Mouse (Mus musculus) splenic B cell, adult 2 months (primary cell): ENCODE results near the gene Chmp4b.
A peak's percentile ranks its signal among the peaks of the same experiment; 100 is the strongest.

Experiments
- DNase-seq: peaks from one replicate; pipeline ENCODE4 v3.0.0-alpha.2; 2011; ENCODE audit warnings: low read depth, low spot score
- H3K27me3 ChIP-seq: 2 replicates; pipeline ENCODE4 v1.6.1; 2012; ENCODE audit warnings: mild to moderate bottlenecking, low read length, moderate library complexity, mixed read lengths; ENCODE audit not compliant: control insufficient read depth, poor library complexity, insufficient read depth, severe bottlenecking
- H3K36me3 ChIP-seq: 2 replicates; pipeline ENCODE4 v1.6.1; 2012; ENCODE audit warnings: mild to moderate bottlenecking, low read length, moderate library complexity, mixed read lengths; ENCODE audit not compliant: control insufficient read depth, poor library complexity, insufficient read depth, severe bottlenecking

Gene Chmp4b

DNA sequence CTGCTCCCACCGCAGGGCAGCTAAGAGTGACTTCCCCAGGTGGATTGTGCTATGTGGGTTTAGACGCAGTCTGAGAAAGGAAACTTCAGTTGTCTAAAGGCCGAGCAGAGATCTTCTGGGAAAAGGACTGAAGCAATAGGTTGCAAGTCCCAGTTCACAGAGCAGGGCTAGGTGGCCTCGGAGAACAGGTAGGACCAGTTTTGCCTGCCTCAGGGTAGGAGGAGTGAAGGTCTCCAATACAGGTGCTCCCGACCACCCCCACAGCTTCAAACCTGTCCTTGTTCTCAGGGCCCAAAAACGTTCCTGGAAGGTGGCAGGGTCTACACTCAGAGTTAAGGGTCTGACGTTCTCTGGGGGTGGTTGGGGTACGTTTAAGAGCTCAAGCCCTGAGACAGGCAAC, at the start of gene Chmp4b:
Gene Chmp4b, plus strand, starts transcription at position 343 of the 400 bp plus-strand sequence.
- no peaks in the 10 kb centered on the region for H3K27me3 ChIP-seq
- no peak for DNase-seq
- no peaks in the 10 kb centered on the region for H3K36me3 ChIP-seq

DNA sequence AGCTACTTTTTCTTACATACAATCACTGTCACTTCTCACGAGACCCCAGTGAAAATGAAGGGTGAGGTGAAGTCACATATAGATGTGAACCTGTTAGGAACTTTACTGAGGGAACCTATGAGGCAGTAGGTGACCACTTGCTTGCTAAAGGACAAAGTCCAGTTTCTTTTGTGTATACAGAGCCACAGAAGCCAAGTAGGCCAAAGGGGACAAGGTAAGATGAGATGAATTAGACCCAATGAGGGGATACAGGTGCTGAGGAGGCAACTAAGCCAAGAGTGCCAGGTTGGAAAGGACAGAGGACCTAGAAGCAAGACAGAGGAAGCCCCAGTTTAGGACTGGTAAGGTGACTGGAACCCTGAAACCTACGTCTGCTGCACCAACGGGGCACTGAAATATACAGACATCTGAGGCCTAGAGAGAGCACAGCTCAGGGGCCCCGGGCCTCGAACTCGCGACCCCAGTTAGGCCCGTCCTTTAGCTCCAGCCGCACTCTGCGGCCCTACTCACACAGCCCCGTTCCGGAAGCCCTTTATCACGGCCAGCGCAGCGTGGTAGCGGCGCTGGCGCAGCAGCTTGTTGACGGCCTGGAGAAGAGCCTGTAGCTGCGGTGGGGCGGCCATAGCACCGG, 48.4 kb upstream of the Chmp4b start:
- no peak for DNase-seq
- no peaks in the 10 kb centered on the region for H3K27me3 ChIP-seq
- no peaks in the 10 kb centered on the region for H3K36me3 ChIP-seq

DNA sequence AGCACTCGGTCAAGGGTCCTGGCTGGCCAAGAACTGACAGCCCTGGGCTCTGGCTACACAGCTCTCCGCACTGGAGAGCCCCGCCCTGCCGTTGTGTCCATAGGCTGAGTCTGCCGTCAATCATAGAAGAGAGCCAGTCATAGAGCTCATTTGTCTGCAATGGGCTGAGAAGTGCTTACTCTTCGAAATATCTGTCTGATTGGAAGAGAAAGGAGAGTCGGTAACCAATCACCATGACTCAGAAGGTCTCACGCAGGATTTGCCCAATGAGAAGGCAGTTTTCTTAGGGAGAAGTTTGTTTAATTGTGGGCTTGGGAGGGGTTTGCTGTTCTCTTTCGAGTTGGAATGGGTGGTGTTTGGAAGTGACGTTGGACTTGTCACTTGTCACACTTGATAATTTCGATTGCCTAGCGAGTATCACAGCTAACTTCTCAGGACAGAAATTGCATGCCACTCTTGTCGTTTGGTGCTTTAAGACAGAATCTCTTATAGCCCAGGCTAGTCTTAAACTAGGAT, 47.8 kb upstream of the Chmp4b start, which contains the start of gene Pxmp4:
Gene Pxmp4, minus strand, starts transcription at position 71 of the 516 bp plus-strand sequence.
- peak; percentile 98 for DNase-seq
- no peaks in the 10 kb centered on the region for H3K27me3 ChIP-seq
- no peaks in the 10 kb centered on the region for H3K36me3 ChIP-seq

DNA sequence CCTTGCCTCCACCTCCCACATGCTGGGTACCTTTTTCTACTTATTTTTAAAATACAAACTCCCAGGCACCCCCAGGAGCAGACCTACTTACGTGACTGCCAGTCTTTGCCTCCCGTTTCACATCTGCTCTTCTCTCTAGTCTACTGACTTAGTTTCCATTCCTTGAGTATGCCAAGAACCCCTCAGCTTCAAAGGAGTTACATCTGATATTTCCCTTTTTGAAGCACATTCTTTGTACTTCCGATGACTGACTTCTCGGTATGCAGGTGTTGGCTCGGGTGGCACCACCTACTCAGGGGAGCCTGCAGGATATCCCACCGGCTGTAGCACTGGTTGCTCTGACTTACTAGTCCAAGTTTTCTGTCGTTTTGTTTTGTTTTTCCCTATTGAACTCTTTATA, 47.3 kb upstream of the Chmp4b start:
- DNase-seq, result peak; percentile 45
- no peaks in the 10 kb centered on the region for H3K36me3 ChIP-seq
- no peaks in the 10 kb centered on the region for H3K27me3 ChIP-seq

DNA sequence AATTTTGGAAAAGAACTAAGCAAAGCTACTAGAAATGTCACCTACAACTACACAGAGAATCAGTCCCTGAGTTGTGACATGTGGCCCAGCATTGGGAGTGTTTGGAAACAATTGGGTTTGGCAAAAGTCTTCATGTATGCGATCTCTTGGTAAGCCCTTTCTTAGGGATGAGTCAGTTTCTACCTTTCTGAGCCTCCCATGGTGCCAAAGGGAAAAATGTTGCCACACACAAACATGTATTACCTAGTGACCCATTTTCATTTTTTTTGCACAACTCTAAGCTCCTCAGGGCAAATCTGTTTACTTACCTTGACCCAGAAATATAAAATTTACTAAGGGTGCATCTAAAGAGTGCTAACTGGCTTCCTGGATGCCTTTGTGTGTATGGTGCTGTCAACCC, 44.5 kb upstream of the Chmp4b start:
- Histone ChIP-seq H3K27me3 (no peaks in the 10 kb centered on the region), H3K36me3 (no peaks in the 10 kb centered on the region)
- no peak for DNase-seq

DNA sequence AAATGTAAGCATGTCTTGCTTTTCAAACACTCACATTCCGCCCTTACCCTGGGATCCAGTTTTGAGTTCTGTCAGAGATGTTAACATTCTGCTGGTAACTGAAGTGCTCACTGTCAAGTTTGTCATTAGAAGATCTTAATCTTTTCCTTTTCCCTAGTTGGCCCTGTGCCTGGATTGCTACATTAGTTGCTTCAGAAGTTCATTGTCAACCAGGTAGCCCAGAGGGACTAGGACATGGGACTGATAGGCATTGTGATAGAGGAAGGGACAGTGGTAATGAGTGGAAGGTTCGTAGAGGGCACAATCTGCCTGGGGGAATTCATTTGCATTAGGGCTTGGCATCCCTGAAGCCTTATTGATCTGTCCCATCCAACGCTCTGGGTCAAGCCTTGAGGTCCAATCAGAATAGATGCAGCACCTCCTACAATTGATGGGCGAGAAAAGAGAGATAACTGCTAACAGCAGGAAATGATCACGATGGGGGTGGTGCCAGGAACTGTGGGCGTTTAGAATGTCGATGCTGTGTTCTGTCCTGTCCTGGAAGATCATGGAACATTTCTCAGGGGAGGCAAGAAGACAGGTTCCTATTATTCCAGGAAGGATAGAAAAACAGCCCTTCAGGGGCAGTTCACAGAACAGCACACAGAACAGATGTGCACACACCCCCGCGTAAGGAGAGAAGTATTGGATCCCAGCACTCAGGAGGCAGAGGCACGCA, 42.3 kb upstream of the Chmp4b start:
- no peaks in the 10 kb centered on the region for H3K27me3 ChIP-seq
- H3K36me3 ChIP-seq, result no peaks in the 10 kb centered on the region
- DNase-seq, result no peak

DNA sequence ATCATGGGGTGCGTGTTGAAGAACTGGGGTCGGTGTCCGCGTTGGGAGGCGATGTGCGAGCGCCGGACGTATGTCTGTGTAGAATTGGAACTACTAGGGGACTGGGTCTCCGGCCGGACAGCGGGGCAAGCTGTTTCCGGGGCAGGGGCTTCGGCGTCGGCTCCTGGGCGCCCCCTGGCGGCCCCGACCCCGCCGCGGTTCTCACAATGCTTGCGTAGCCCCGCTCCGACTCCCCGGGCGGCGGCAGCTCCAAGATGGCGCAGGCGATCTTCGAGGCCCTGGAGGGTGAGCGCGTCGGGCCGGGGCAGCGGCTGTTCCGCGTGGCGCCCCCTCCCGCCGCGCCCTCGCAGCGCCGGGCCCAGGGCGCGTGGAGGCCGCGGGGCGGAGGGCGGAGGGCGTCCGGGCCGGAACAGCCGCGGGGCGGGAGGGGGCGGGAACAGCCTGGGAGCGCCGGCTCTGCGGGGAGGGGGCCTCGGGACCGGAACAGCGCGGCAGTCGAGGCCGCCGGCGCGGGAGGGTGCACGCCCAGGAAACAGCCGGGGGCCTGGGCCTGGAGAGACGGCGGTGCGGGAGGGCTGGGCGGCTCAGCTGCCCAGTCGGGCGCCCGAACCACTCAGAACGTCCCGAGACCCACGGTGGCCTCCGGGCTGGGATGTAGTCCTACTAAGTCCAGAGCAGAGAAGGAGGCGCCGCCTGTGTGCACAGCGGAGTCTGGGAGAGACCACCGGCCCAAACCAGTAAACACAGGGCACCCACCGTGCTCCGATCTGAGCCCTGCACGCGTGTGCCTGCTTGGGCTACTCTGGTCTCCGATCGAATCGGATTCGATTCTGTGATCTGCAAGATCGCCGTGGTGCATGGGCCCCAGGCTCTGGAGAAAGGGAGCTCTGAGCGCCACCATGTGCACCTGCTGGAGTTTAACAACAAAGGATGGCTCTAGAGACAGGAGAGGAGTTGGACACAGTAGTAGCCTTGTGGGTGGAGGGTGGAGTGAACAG, 38.1 kb upstream of the Chmp4b start, which contains the start of the genes Zfp341 and 4930519P11Rik:
Gene Zfp341, plus strand, starts transcription at position 180 of the 998 bp plus-strand sequence.
Gene 4930519P11Rik, minus strand, starts transcription at position 320 of the 998 bp plus-strand sequence.
- peak; percentile 93 for DNase-seq
- H3K27me3 ChIP-seq, result no peaks in the 10 kb centered on the region

DNA sequence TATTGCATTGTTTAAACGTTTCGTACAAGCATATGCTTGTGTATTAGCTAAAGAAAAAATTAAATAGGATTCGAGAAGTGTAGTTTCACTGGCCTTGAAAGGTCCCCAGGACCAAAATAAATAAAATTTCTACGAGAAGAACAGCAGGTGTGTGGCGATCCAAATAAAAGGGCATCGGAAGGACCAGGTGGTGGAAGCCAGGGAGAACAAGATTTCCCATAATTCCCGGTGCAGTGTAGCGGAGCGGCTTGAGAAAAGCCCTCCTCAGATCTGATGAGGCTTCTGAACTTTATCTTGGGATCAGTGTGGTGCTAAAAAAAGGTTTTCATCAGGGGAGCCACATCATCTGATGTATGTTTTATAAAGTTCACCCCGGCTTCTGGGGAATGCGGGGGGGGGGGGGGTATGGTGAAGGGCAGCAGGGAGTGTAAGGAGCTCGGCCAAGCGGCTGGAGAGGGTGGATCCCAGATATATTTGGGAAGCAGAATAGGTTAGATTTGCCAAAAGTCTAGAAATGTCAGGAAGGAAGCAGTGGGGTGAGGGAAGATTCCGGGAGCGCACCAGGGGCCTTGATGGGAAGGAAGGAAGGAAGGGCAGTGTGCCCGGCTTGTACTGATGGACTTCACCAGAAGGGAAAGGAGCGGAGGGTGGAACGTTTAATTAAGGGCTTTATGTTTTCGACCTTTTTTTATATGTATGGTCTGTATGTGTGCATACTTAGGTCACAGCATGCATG, 36.5 kb upstream of the Chmp4b start:
- DNase-seq, result no peak
- Histone ChIP-seq H3K36me3 (no peaks in the 10 kb centered on the region), H3K27me3 (no peaks in the 10 kb centered on the region)

More for the DNA sequence above, 38.1 kb upstream of the Chmp4b start, which contains the start of the genes Zfp341 and 4930519P11Rik:
- no peaks in the 10 kb centered on the region for H3K36me3 ChIP-seq

DNA sequence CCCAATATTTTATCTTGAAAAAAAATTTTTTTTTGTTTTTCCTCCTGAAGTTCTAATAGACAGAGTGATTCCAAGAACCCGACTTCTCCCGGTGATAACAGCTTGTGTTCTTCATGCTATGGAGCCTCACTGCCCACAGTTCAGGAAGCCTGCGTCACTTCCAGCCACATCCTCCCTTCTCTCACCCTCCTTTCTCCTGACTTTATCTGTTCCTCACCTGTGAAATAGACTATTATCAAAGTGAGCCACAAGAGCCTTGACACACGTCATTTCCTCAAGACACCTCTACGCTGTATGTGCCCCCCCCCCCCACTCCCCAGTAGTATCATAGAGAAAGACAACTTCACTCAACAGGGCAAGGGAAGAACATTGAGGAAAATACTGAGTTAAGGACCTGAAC, 35.8 kb upstream of the Chmp4b start:
- DNase-seq, result no peak
- Histone ChIP-seq H3K27me3 (no peaks in the 10 kb centered on the region), H3K36me3 (no peaks in the 10 kb centered on the region)

DNA sequence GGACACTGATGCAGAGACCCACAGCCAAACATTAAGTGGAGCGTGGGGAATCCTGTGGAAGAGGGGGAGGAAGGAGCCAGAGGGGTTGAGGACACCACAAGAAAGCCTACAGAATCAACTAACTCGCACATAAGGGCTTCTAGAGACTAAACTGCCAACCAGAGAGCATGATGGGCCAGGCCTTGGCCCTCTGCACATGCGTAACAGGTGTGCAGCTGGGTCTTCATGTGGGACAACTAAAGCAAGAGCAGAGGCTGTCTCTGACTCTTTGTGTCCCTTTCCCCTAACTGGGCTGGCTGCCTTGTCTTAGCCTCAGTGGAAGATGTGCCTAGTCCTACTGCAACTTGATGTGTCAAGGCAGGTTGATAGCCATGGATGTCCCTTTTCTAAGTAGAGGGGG, 34.4 kb upstream of the Chmp4b start:
- no peak for DNase-seq
- H3K27me3 ChIP-seq, result no peaks in the 10 kb centered on the region
- no peaks in the 10 kb centered on the region for H3K36me3 ChIP-seq

DNA sequence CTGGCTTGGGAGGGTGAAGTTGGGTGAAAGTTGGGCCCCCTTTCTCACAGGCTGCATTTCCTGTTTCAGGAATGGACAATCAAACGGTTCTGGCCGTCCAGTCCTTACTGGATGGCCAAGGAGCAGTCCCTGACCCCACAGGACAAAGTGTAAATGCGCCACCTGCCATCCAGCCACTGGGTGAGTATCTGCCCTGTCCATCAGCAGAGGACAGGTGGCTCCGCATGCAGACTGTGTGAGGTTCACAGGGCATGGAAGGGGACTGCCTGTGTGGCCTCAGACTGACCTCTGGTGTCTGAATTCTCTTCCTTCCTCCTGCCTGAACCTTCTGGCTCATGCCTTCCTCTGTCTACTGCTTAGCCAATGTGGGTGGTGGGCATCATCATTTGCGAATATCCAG, 29.8 kb upstream of the Chmp4b start:
- DNase-seq, result no peak
- Histone ChIP-seq H3K27me3 (no peaks in the 10 kb centered on the region), H3K36me3 (peaks cover 6% of the 10 kb centered on the region; the same call in 1 of the 2 replicates)

DNA sequence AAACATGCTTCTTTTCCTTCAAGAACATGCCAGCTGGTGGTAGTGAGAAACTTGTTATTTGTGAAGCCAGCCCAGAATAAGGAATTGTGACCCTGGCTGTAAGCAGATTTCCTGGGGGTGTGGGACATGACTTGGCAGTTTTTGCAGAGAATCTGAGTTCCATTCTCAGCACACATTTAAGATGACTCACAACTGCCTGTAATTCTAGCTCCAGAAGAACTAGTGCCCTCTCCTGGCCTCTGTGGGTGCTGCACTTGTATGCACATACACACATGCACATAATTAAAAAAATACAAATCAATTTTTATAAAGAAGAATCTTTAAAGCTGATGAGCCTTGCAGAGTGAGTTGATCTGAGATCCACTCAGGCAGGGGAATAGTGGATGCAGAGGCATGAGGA, 27.4 kb upstream of the Chmp4b start:
- DNase-seq, result peak; percentile 29

DNA sequence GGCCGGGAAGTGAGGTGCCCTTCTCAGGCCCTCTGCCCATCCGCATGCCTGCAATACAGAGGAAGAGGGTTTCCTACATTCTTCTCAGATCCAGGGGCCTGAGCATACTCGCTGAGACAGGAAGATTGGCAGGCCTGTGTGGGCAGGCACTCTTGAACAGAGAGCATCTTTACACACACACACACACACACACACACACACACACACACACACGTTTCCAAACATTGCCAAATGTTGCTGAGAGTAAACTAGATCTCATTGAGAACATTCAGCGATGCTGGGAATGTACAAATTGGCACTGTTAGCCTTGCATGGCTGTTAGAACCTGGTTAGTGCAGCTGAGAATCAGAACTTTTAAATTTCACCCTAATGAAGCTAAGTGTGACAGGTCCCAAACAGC, 21.0 kb upstream of the Chmp4b start:
- H3K36me3 ChIP-seq, result peaks cover 4% of the 10 kb centered on the region
- DNase-seq, result no peak
- no peaks in the 10 kb centered on the region for H3K27me3 ChIP-seq

More for the DNA sequence above, 27.4 kb upstream of the Chmp4b start:
- peaks cover 10% of the 10 kb centered on the region for H3K36me3 ChIP-seq
- no peaks in the 10 kb centered on the region for H3K27me3 ChIP-seq
